Mouse (Mus musculus): ENCODE results near the gene Shq1. TPM values are rescaled to one million over a fixed set of nuclear protein-coding genes. Genes with fewer than 3 reads are reported as not detected.

Gene Shq1
- polyA plus RNA-seq, 1 experiment from 2014 or later = 12.5 TPM

- Histone ChIP-seq H3K9ac (ENCODE audit: low read depth, low read length) (no peak overlapping the region), H3K27ac (replicated peaks; ENCODE audit: low read depth, low read length) (no peak overlapping the region; the same call in 1 of the 2 replicates), H3K4me3 (ENCODE audit: low read depth, low read length) (no peak overlapping the region), H3K9me3 (ENCODE audit: control insufficient read depth, low read length) (no peaks in the 10 kb centered on the region), H3K27me3 (replicated peaks; ENCODE audit: control insufficient read depth, insufficient read depth, low read length) (no peaks in the 10 kb centered on the region), H3K4me1 (ENCODE audit: control insufficient read depth, insufficient read depth, low read length) (peaks cover 6% of the 10 kb centered on the region), H3K4me2 (ENCODE audit: low read depth, low read length) (no peak overlapping the region), H3K36me3 (ENCODE audit: control insufficient read depth, insufficient read depth, low read length) (no peaks in the 10 kb centered on the region)
- WGBS = 59% methylated on average over 3 of the region's 3 CpGs
- ATAC-seq (ENCODE audit: low read depth) (no peak), DNase-seq (ENCODE audit: low spot score) (peak; percentile 51)
Measured at GRCm38 (mm10) chr6:100609256-100609655, 61.7 kb downstream of the Shq1 start.

GRCm38 (mm10) chr6:100608429-100608828 is 62.5 kb downstream of the Shq1 start:
- Histone ChIP-seq H3K4me2 (ENCODE audit: low read depth, low read length) (no peak overlapping the region), H3K4me1 (ENCODE audit: control insufficient read depth, insufficient read depth, low read length) (peaks cover 6% of the 10 kb centered on the region), H3K9me3 (ENCODE audit: control insufficient read depth, low read length) (no peaks in the 10 kb centered on the region), H3K27me3 (replicated peaks; ENCODE audit: control insufficient read depth, insufficient read depth, low read length) (no peaks in the 10 kb centered on the region), H3K36me3 (ENCODE audit: control insufficient read depth, insufficient read depth, low read length) (no peaks in the 10 kb centered on the region), H3K9ac (ENCODE audit: low read depth, low read length) (no peak overlapping the region), H3K4me3 (ENCODE audit: low read depth, low read length) (no peak overlapping the region), H3K27ac (replicated peaks; ENCODE audit: low read depth, low read length) (no peak overlapping the region)
- ATAC-seq (ENCODE audit: low read depth) (no peak), DNase-seq (ENCODE audit: low spot score) (no peak)
- WGBS = 92% methylated on average over 3 of the region's 3 CpGs

GRCm38 (mm10) chr6:100606805-100607204 is 64.2 kb downstream of the Shq1 start:
- H3K9me3 ChIP-seq (ENCODE audit: control insufficient read depth, low read length) = no peaks in the 10 kb centered on the region
- no peak overlapping the region for H3K4me3 ChIP-seq (ENCODE audit: low read depth, low read length)
- H3K27me3 ChIP-seq (replicated peaks; ENCODE audit: control insufficient read depth, insufficient read depth, low read length) = no peaks in the 10 kb centered on the region
- peaks cover 9% of the 10 kb centered on the region for H3K4me1 ChIP-seq (ENCODE audit: control insufficient read depth, insufficient read depth, low read length)
- H3K36me3 ChIP-seq (ENCODE audit: control insufficient read depth, insufficient read depth, low read length) = no peaks in the 10 kb centered on the region
- H3K9ac ChIP-seq (ENCODE audit: low read depth, low read length) = no peak overlapping the region
- WGBS = 77% methylated on average over 4 of the region's 4 CpGs
- ATAC-seq (ENCODE audit: low read depth) = no peak
- H3K27ac ChIP-seq (replicated peaks; ENCODE audit: low read depth, low read length) = no peak overlapping the region
- no peak for DNase-seq (ENCODE audit: low spot score)
- no peak overlapping the region for H3K4me2 ChIP-seq (ENCODE audit: low read depth, low read length)

- Histone ChIP-seq H3K4me2 (ENCODE audit: low read depth, low read length) (no peak overlapping the region), H3K9me3 (ENCODE audit: control insufficient read depth, low read length) (no peaks in the 10 kb centered on the region), H3K27me3 (replicated peaks; ENCODE audit: control insufficient read depth, insufficient read depth, low read length) (no peaks in the 10 kb centered on the region), H3K27ac (replicated peaks; ENCODE audit: low read depth, low read length) (no peak overlapping the region), H3K4me3 (ENCODE audit: low read depth, low read length) (no peak overlapping the region), H3K4me1 (ENCODE audit: control insufficient read depth, insufficient read depth, low read length) (peaks cover 3% of the 10 kb centered on the region), H3K36me3 (ENCODE audit: control insufficient read depth, insufficient read depth, low read length) (no peaks in the 10 kb centered on the region), H3K9ac (ENCODE audit: low read depth, low read length) (no peak overlapping the region)
- ATAC-seq (ENCODE audit: low read depth) (no peak), DNase-seq (ENCODE audit: low spot score) (peak; percentile 65)
- 59% methylated on average over 6 of the region's 6 CpGs for WGBS
Measured at GRCm38 (mm10) chr6:100603702-100604101, 67.3 kb downstream of the Shq1 start.

- no peak overlapping the region for H3K9ac ChIP-seq (ENCODE audit: low read depth, low read length)
- no peak overlapping the region for H3K4me2 ChIP-seq (ENCODE audit: low read depth, low read length)
- no peak overlapping the region for H3K4me3 ChIP-seq (ENCODE audit: low read depth, low read length)
- DNase-seq (ENCODE audit: low spot score) = no peak
- no peak for ATAC-seq (ENCODE audit: low read depth)
- H3K4me1 ChIP-seq (ENCODE audit: control insufficient read depth, insufficient read depth, low read length) = peaks cover 3% of the 10 kb centered on the region; the same call in 1 of the 2 replicates
- 81% methylated on average over 6 of the region's 6 CpGs for WGBS
- H3K27me3 ChIP-seq (replicated peaks; ENCODE audit: control insufficient read depth, insufficient read depth, low read length) = no peaks in the 10 kb centered on the region
- no peaks in the 10 kb centered on the region for H3K9me3 ChIP-seq (ENCODE audit: control insufficient read depth, low read length)
- no peaks in the 10 kb centered on the region for H3K36me3 ChIP-seq (ENCODE audit: control insufficient read depth, insufficient read depth, low read length)
- no peak overlapping the region for H3K27ac ChIP-seq (replicated peaks; ENCODE audit: low read depth, low read length)
Measured at GRCm38 (mm10) chr6:100601634-100602033, 69.3 kb downstream of the Shq1 start.

- no peaks in the 10 kb centered on the region for H3K36me3 ChIP-seq (ENCODE audit: control insufficient read depth, insufficient read depth, low read length)
- no peak for ATAC-seq (ENCODE audit: low read depth)
- peaks cover 12% of the 10 kb centered on the region for H3K4me1 ChIP-seq (ENCODE audit: control insufficient read depth, insufficient read depth, low read length)
- no peak overlapping the region for H3K4me2 ChIP-seq (ENCODE audit: low read depth, low read length)
- H3K4me3 ChIP-seq (ENCODE audit: low read depth, low read length) = no peak overlapping the region
- DNase-seq (ENCODE audit: low spot score) = no peak
- 53% methylated on average over 8 of the region's 8 CpGs for WGBS
- H3K27ac ChIP-seq (replicated peaks; ENCODE audit: low read depth, low read length) = no peak overlapping the region
- no peaks in the 10 kb centered on the region for H3K27me3 ChIP-seq (replicated peaks; ENCODE audit: control insufficient read depth, insufficient read depth, low read length)
- no peaks in the 10 kb centered on the region for H3K9me3 ChIP-seq (ENCODE audit: control insufficient read depth, low read length)
- H3K9ac ChIP-seq (ENCODE audit: low read depth, low read length) = no peak overlapping the region
Measured at GRCm38 (mm10) chr6:100593857-100594256, 77.1 kb downstream of the Shq1 start.

- H3K36me3 ChIP-seq (ENCODE audit: control insufficient read depth, insufficient read depth, low read length) = no peaks in the 10 kb centered on the region
- ATAC-seq (ENCODE audit: low read depth) = no peak
- H3K9ac ChIP-seq (ENCODE audit: low read depth, low read length) = no peak overlapping the region
- peaks cover 12% of the 10 kb centered on the region for H3K4me1 ChIP-seq (ENCODE audit: control insufficient read depth, insufficient read depth, low read length)
- H3K27ac ChIP-seq (replicated peaks; ENCODE audit: low read depth, low read length) = no peak overlapping the region
- no peaks in the 10 kb centered on the region for H3K27me3 ChIP-seq (replicated peaks; ENCODE audit: control insufficient read depth, insufficient read depth, low read length)
- H3K4me3 ChIP-seq (ENCODE audit: low read depth, low read length) = no peak overlapping the region
- WGBS = 25% methylated on average over 7 of the region's 7 CpGs
- no peak overlapping the region for H3K4me2 ChIP-seq (ENCODE audit: low read depth, low read length)
- H3K9me3 ChIP-seq (ENCODE audit: control insufficient read depth, low read length) = no peaks in the 10 kb centered on the region
- DNase-seq (ENCODE audit: low spot score) = no peak
Measured at GRCm38 (mm10) chr6:100592991-100593390, 78.0 kb downstream of the Shq1 start.

- H3K4me3 ChIP-seq (ENCODE audit: low read depth, low read length) = no peak overlapping the region
- 80% methylated on average over 4 of the region's 4 CpGs for WGBS
- no peak overlapping the region for H3K9ac ChIP-seq (ENCODE audit: low read depth, low read length)
- H3K36me3 ChIP-seq (ENCODE audit: control insufficient read depth, insufficient read depth, low read length) = no peaks in the 10 kb centered on the region
- no peak overlapping the region for H3K27ac ChIP-seq (replicated peaks; ENCODE audit: low read depth, low read length)
- DNase-seq (ENCODE audit: low spot score) (no peak), ATAC-seq (ENCODE audit: low read depth) (no peak)
- no peaks in the 10 kb centered on the region for H3K9me3 ChIP-seq (ENCODE audit: control insufficient read depth, low read length)
- H3K4me1 ChIP-seq (ENCODE audit: control insufficient read depth, insufficient read depth, low read length) = peaks cover 15% of the 10 kb centered on the region
- H3K27me3 ChIP-seq (replicated peaks; ENCODE audit: control insufficient read depth, insufficient read depth, low read length) = no peaks in the 10 kb centered on the region
- H3K4me2 ChIP-seq (ENCODE audit: low read depth, low read length) = no peak overlapping the region
Measured at GRCm38 (mm10) chr6:100590602-100591001, 80.4 kb downstream of the Shq1 start.

GRCm38 (mm10) chr6:100588876-100589275 is 82.1 kb downstream of the Shq1 start:
- Histone ChIP-seq H3K4me2 (ENCODE audit: low read depth, low read length) (no peak overlapping the region), H3K4me3 (ENCODE audit: low read depth, low read length) (no peak overlapping the region), H3K27me3 (replicated peaks; ENCODE audit: control insufficient read depth, insufficient read depth, low read length) (no peaks in the 10 kb centered on the region), H3K9ac (ENCODE audit: low read depth, low read length) (no peak overlapping the region), H3K27ac (replicated peaks; ENCODE audit: low read depth, low read length) (no peak overlapping the region), H3K9me3 (ENCODE audit: control insufficient read depth, low read length) (no peaks in the 10 kb centered on the region), H3K4me1 (ENCODE audit: control insufficient read depth, insufficient read depth, low read length) (peaks cover 11% of the 10 kb centered on the region), H3K36me3 (ENCODE audit: control insufficient read depth, insufficient read depth, low read length) (no peaks in the 10 kb centered on the region)
- DNase-seq (ENCODE audit: low spot score) (no peak), ATAC-seq (ENCODE audit: low read depth) (no peak)
- WGBS = 78% methylated on average over 3 of the region's 3 CpGs

Measured in embryonic facial prominence, embryonic 14.5 days (tissue).